Mouse (Mus musculus): ENCODE data around the gene Iqgap1.

GRCm38 (mm10) chr7:80806331-80806730 lies 19.4 kb downstream of the Iqgap1 start:
- no peak for TF ChIP-seq CTCF (IDR thresholded peaks at IDR 0.05; ENCODE audit: borderline replicate concordance, control insufficient read depth, extremely low read depth, insufficient read depth, low read length, poor library complexity)
- no peak for TF ChIP-seq POLR2A (IDR thresholded peaks at IDR 0.05; ENCODE audit: control insufficient read depth, extremely low read depth, insufficient read depth, low read length, poor library complexity)
